Comparison of ENCODE assay signal across 15 mouse cellular contexts in genomic region chr5:22094984-22095383, GRCm38 (mm10).
DNase-seq lines count a peak whose midpoint lies in the region; ATAC-seq lines count a peak whose summit lies in the region.
"Had no signal": no experiment of that assay in that cellular context is flagged by ENCODE, and none has a peak within 500 bp of the region (broad histone marks: within the 10 kb centered on the region; RNA-seq: fewer than 3 reads in every experiment).

No protein-coding gene starts in this region.

- H3K9me3 ChIP-seq in midbrain, embryonic 13.5 days: no peaks in the 10 kb centered on the region
- H3K9me3 ChIP-seq in midbrain, embryonic 11.5 days (ENCODE audit: control insufficient read depth, low read length): no peaks in the 10 kb centered on the region
- no peaks in the 10 kb centered on the region for H3K9me3 ChIP-seq in hindbrain, embryonic 14.5 days (ENCODE audit: control insufficient read depth, low read length)
- H3K9me3 ChIP-seq in heart, embryonic 11.5 days (replicated peaks; ENCODE audit: control insufficient read depth, low read length): no peaks in the 10 kb centered on the region
- H3K9me3 ChIP-seq: heart, embryonic 15.5 days; limb, embryonic 10.5 days; liver, embryonic 13.5 days had no signal

- DNase-seq in cerebellum, adult 11-12 months: peak; percentile 29
- no peak for DNase-seq in cerebellum, postnatal 36 days
- no peak for DNase-seq in midbrain, embryonic 11.5 days (ENCODE audit: low spot score, missing footprints)
- peak; percentile 75 for DNase-seq in hindbrain, embryonic 14.5 days (ENCODE audit: low spot score)
- peak; percentile 94 for DNase-seq in retina, postnatal 1 day
- DNase-seq in thymus, postnatal 25 days: no peak
- DNase-seq: kidney, postnatal 14 days; liver, embryonic 13.5 days had no signal

- ATAC-seq in midbrain, embryonic 13.5 days: peak; percentile 79
- ATAC-seq in midbrain, embryonic 11.5 days (ENCODE audit: low FRiP score): no peak
- ATAC-seq in hindbrain, embryonic 14.5 days (ENCODE audit: low FRiP score): peak; percentile 77; the same call in 1 of the 2 replicates
- no peak for ATAC-seq in heart, embryonic 11.5 days (replicated peaks; ENCODE audit: insufficient number of reproducible peaks, low FRiP score, low TSS enrichment)
- ATAC-seq: activated CD4-positive, CD25-positive, alpha-beta regulatory T cell, adult 4 months; intestine, embryonic 16.5 days had no signal

- H3K27me3 ChIP-seq in midbrain, embryonic 13.5 days: no peaks in the 10 kb centered on the region
- H3K27me3 ChIP-seq in midbrain, embryonic 11.5 days (ENCODE audit: control insufficient read depth, insufficient read depth, low read length): no peaks in the 10 kb centered on the region
- H3K27me3 ChIP-seq in hindbrain, embryonic 14.5 days (ENCODE audit: control insufficient read depth, insufficient read depth, low read length): no peaks in the 10 kb centered on the region
- no peaks in the 10 kb centered on the region for H3K27me3 ChIP-seq in heart, embryonic 11.5 days (ENCODE audit: control insufficient read depth, insufficient read depth, low read length)
- H3K27me3 ChIP-seq: CH12.LX; heart, embryonic 15.5 days; liver, embryonic 13.5 days had no signal

- H3K36me3 ChIP-seq in midbrain, embryonic 13.5 days: no peaks in the 10 kb centered on the region
- no peaks in the 10 kb centered on the region for H3K36me3 ChIP-seq in midbrain, embryonic 11.5 days (ENCODE audit: control insufficient read depth, insufficient read depth, low read length)
- H3K36me3 ChIP-seq in hindbrain, embryonic 14.5 days (replicated peaks; ENCODE audit: control insufficient read depth, insufficient read depth): no peaks in the 10 kb centered on the region
- no peaks in the 10 kb centered on the region for H3K36me3 ChIP-seq in heart, embryonic 11.5 days (ENCODE audit: control insufficient read depth, insufficient read depth, low read length)
- H3K36me3 ChIP-seq: heart, embryonic 15.5 days; limb, embryonic 10.5 days; liver, embryonic 13.5 days had no signal

- H3K4me1 ChIP-seq in midbrain, embryonic 13.5 days (replicated peaks): peaks cover 17% of the 10 kb centered on the region
- no peaks in the 10 kb centered on the region for H3K4me1 ChIP-seq in midbrain, embryonic 11.5 days (ENCODE audit: control insufficient read depth, insufficient read depth, low read length)
- H3K4me1 ChIP-seq in hindbrain, embryonic 14.5 days (replicated peaks; ENCODE audit: control insufficient read depth, insufficient read depth, low read length): peaks cover 19% of the 10 kb centered on the region
- H3K4me1 ChIP-seq in heart, embryonic 11.5 days (ENCODE audit: control insufficient read depth, insufficient read depth, low read length): no peaks in the 10 kb centered on the region
- H3K4me1 ChIP-seq: heart, embryonic 15.5 days; liver, embryonic 13.5 days had no signal

- no peak overlapping the region for H3K4me3 ChIP-seq in midbrain, embryonic 13.5 days (replicated peaks)
- no peak overlapping the region for H3K4me3 ChIP-seq in midbrain, embryonic 11.5 days (ENCODE audit: low read depth, low read length)
- H3K4me3 ChIP-seq in hindbrain, embryonic 14.5 days (replicated peaks; ENCODE audit: low read length): no peak overlapping the region
- no peak overlapping the region for H3K4me3 ChIP-seq in heart, embryonic 11.5 days (ENCODE audit: low read depth, low read length)
- H3K4me3 ChIP-seq: heart, embryonic 15.5 days; limb, embryonic 10.5 days; liver, embryonic 13.5 days had no signal

- H3K9ac ChIP-seq in midbrain, embryonic 13.5 days (replicated peaks): no peak overlapping the region
- H3K9ac ChIP-seq in midbrain, embryonic 11.5 days (ENCODE audit: low read length): no peak overlapping the region
- no peak overlapping the region for H3K9ac ChIP-seq in hindbrain, embryonic 14.5 days
- H3K9ac ChIP-seq in heart, embryonic 11.5 days (ENCODE audit: low read depth, low read length): no peak overlapping the region
- H3K9ac ChIP-seq: heart, embryonic 15.5 days; liver, embryonic 13.5 days had no signal

- 65% methylated on average over 5 of the region's 5 CpGs for WGBS in midbrain, embryonic 13.5 days
- whole genome bisulfite sequencing in midbrain, embryonic 11.5 days: 90% methylated on average over 5 of the region's 5 CpGs
- WGBS in hindbrain, embryonic 14.5 days: 44% methylated on average over 5 of the region's 5 CpGs
- WGBS in heart, embryonic 11.5 days (ENCODE audit: insufficient replicate concordance): 92% methylated on average over 5 of the region's 5 CpGs

- no peak overlapping the region for H3K27ac ChIP-seq in midbrain, embryonic 13.5 days
- no peak overlapping the region for H3K27ac ChIP-seq in midbrain, embryonic 11.5 days (ENCODE audit: low read depth, low read length)
- H3K27ac ChIP-seq in hindbrain, embryonic 14.5 days: no peak overlapping the region
- H3K27ac ChIP-seq in heart, embryonic 11.5 days (ENCODE audit: low read depth, low read length): no peak overlapping the region
- H3K27ac ChIP-seq: heart, embryonic 15.5 days; limb, embryonic 10.5 days; liver, embryonic 13.5 days had no signal

- no peak overlapping the region for H3K4me2 ChIP-seq in midbrain, embryonic 13.5 days (replicated peaks)
- no peak overlapping the region for H3K4me2 ChIP-seq in midbrain, embryonic 11.5 days
- H3K4me2 ChIP-seq in hindbrain, embryonic 14.5 days (replicated peaks): no peak overlapping the region; the same call in 1 of the 2 replicates
- no peak overlapping the region for H3K4me2 ChIP-seq in heart, embryonic 11.5 days
- H3K4me2 ChIP-seq: heart, embryonic 15.5 days; liver, embryonic 13.5 days had no signal

Comparison
In these comparisons a context has a peak if more than half of its experiments do, and no peak if none do; other contexts are left out.
1. DNase-seq: peak in cerebellum, adult 11-12 months (single experiment), hindbrain, embryonic 14.5 days (single experiment) and retina, postnatal 1 day (single experiment); none in cerebellum, postnatal 36 days (0 of 2), midbrain, embryonic 11.5 days (single experiment) and thymus, postnatal 25 days (single experiment).
2. ATAC-seq: peak in midbrain, embryonic 13.5 days (single experiment) and hindbrain, embryonic 14.5 days (single experiment); none in midbrain, embryonic 11.5 days (single experiment) and heart, embryonic 11.5 days (single experiment).